Mouse (Mus musculus) retina, embryonic 14.5 days (tissue): Measurements from ENCODE around the gene Micall1.

Experiments
- DNase-seq: peaks from one replicate; pipeline ENCODE4 v3.0.0-alpha.2; 2015; ENCODE audit warnings: low spot score

Micall1 gene

GRCm38 (mm10) chr15:79108421-79109320 lies at the start of gene Micall1:
TSS of gene Micall1 (plus strand) at chr15:79108898.
- DNase-seq = peak; percentile 71

DNA sequence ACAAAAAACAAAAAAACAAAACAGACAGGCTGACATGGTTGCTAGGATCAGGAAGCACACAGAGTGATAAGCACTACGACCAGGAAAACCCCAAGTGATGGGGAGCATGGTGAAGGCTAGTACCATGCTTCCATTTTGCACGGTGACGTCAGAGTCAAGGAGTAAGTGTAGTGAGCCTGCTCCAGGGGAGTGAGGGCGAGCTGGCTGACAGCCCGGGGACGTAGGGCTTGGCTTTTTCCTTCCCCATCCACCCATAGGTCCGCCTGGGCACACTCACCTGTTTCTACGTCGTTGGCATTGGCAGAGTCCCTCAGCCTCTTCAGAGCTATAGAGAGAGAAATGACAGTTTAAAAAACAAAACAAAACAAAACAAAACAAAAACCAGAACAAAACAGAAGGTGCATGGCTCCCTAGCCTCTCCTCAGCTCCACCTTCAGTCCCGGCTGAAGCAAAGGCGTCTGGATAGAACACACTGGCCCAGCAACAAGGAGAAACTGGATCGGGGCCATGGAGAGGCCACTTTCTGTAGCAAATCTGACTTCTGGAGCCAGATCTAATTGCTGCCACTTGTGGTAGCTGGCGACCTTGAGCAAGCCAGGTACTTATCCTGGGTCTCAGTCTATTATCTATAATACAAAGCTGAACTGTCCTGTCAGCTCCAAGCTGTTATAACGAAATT lies 47.7 kb upstream of the Micall1 start:
- no peak for DNase-seq

- DNase-seq = peak; percentile 100
These were observed 46.1 kb upstream of the Micall1 start, which contains the start of gene Ankrd54 for GRCm38 (mm10) chr15:79062376-79063159. TSS of gene Ankrd54 (minus strand) at chr15:79062893.

DNA sequence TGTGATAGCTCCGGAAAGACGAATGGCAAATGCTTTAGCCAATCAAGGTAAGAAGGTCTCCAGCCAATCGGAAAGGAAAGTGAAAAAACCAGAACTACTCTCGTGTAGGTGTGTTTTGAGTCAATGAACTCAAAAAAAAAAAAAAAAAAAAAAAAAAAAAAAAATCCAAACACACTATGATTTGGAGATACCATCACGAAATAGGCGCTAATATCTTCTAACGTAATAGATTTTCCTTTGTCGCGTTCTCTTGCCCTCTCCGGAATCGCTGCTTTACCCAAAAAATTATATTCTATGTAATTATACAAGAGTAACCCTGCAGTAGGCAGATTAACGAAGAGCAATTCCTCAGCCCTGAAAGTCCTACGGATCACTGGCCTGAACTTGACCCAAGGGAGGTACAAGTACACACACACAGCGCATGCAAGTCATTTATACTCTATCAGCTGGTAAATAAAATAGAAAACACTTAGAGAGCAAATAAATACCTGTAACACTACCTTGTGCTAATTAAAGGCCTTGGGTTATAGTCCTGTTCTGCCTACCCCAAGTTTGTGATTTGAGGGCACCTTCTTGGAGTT lies 45.4 kb upstream of the Micall1 start:
- no peak for DNase-seq

DNA sequence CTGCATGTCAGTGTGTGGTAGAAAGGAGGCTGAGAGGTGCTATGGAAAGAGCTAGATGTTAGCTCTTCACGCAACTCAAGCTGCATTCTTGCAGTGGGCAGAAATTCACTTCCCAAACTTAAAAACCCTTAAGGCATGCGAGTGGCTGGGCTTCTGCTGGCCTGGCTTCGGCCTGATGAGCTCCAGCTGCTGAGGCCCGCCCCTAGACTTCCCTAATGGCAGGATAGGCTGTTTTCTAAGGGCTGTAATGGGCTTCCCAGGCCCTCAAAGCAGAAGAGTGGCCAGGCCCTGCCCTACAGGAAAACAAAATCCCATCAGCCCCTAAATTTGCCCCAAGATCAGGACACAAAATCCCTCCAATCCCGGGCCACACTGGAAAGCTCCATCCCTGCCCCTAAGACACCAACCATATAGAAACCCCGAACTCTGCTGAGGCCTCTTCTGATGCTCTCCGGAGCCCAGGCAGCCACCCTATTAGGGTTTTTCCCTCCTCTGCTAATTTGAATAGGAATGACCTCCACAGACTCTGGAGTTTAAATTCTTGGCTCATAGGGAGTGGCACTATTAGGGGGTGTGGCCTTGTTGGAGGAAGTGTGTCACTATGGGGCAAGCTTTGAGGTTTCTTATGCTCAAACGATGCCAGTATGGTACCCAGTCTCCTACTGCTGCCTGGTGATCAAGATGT lies 43.5 kb upstream of the Micall1 start:
- no peak for DNase-seq

- DNase-seq = no peak
These were observed 42.4 kb upstream of the Micall1 start for GRCm38 (mm10) chr15:79066276-79066675.

DNA sequence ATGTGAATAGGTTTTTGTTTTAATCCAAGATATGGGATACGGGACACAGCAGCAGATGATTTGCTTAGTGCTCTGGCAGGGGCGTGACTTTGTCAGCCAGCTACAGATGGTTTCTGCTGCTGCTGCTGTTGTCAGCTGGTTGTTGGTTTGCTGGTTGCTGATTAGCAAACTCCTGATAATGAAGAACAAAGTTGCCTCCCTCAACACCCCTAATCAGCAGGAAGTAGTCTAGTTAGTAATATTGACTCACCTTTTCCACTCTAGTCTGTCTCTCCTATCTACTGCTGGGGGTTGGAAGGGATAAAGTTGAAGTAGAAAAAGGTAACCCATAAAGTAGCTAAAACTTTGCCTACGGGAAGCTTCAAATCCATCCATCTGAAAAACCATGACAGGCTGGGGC lies 41.1 kb upstream of the Micall1 start:
- DNase-seq = no peak

DNA sequence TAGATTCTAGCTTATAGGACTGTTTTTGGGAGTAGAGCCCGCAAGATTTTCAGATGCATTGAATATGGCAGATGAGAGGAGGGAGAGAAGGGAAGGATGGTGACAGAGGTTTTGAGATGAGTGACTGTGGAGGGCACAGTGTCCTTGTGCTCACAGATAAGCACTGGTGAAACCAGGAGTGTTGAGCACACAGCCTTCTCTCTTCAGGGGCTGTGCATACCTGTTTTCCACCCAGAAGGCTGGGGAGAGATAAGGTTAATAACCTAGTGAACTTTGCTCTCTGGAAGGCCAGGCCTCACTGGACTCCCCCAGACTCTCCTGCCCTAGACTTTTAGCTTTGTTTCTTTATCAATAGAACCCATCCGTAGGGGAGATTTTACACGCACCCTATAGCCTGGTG lies 40.3 kb upstream of the Micall1 start:
- DNase-seq = no peak

- peak; percentile 66 for DNase-seq
These were observed 37.3 kb upstream of the Micall1 start for GRCm38 (mm10) chr15:79071117-79072039.

- DNase-seq = no peak
These were observed 34.9 kb upstream of the Micall1 start for GRCm38 (mm10) chr15:79073752-79074151.

DNA sequence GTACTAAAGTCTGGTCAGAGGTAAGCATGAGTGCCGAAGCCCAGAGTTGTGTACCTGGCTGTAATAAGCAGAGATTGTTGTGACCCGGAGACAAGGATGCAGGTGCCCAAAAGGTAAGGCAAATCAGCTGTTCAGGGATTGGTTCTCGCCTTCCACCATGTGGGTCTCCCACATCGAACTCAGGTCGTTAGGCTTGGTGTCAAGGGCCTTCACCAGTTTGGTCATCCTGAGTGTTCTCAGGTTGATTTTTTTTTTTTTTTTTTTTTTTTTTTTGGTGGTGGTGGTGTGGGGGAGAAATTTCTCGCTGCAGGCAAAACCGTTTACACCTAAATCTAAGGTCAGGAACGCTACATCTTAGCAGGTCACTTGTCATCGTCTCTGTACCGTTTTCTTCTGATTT lies 34.3 kb upstream of the Micall1 start:
- no peak for DNase-seq

- DNase-seq = peak; percentile 88
These were observed 33.7 kb upstream of the Micall1 start, which contains the start of gene Eif3l for GRCm38 (mm10) chr15:79074913-79075532. TSS of gene Eif3l (plus strand) at chr15:79075179.

DNA sequence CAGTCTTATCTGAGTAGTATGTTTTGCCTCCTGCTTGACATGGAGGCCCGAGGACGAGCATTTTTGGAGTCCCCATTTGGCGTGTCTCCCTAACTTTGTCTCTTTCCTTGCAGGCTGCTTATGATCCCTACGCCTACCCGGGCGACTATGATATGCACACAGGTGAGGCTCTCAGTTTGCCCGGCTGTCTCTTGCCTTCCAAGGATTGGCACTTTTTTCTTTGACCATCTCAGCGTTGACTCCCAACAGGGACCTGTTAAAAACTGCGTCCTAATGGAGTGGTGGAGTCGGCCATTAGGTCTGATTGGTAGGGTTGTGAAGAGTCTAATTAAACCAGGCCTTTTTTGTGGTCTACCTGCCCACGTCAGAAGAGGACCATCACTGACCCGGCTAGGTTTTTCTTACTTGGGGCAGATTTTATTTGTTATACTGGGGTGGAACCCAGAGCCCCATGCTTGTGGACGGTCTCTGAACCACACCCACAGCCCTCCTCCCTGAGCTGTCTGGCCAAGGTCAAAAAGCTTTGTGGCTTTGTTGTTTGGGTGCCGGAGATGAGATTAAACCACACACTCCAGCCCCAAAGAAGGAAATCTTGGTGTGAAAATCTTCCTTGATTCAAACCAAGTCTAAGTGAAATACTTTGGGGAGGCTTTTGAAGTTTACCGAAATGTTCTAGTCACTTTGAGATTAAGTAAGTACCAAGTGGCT lies 32.9 kb upstream of the Micall1 start:
- no peak for DNase-seq

- DNase-seq = no peak
These were observed 29.1 kb upstream of the Micall1 start for GRCm38 (mm10) chr15:79079567-79079966.

- no peak for DNase-seq
These were observed 16.4 kb upstream of the Micall1 start for GRCm38 (mm10) chr15:79092284-79092683.

DNA sequence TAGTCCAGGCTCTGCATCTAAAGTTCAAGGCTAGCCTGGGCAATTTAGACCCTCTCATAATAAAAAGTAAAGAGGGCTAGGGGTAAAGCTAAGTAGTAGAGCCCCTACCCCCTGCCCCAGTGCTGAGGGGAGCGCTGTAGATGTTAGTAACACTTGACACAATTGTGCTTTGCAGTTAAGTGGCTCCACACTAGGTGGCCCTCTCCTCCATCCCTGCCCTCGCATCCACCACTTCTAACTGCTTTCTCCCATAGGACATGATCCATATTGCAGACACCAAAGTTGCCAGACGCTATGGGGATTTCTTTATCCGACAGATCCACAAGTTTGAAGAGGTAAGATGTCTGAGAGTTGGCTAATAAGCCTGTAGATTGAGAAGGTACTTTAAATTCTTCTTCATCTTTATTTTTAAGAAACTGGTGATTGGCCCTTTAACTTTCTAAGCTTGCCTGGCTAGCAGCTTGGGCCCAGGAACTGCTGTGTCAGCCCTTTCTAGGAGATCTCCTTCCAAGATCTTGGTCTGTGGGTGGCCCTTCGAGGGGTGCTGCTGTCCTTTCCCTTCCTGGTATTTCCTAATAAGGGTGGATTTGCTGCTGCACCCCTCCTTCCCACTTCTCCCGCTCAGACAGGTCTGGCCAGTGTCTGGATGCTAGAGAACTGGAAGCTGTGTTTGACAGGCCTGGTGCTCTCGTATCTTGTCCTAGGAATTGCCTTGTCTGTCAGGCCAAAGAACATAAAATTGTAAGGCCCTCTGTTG lies 15.4 kb upstream of the Micall1 start:
- DNase-seq = peak; percentile 28

DNA sequence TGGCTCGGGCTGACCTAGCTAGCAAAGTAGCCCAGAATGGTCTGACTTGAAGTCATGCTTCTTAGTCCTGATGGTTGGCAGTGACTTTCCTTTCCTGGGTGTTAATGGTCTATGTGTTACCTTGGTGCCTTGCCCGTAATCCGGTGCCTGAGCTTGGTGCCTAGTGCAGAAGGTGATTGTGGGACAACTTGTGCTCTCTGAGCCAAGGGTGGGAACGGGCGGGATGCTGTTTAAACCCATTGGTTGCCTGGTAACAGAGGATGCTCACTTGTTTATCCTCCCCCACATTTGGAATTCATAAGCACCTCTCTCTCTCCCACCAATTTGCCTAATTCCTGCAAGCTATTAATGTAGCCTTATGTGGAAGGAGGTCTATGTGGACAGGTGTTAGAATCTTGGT lies 13.2 kb upstream of the Micall1 start:
- no peak for DNase-seq

DNA sequence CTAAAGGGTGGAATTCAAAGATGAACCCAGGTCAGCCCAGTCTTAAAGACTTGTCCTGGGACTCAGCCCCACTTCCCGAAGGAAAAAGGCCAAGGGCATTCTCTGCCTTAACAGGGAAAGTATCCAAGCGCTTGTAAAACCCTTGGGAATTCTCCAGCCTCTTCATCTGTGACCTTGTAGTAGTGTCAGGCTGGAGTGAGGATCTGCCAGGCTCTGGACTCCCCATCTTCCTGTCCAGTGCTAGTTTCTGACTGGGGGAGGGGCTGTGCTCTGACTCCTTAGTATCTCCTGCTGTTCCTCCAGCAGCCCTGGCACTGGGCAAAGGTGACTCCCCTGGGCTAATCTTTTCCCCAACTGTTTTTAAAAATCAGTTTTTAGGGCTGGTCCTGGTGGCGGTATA lies 12.1 kb upstream of the Micall1 start:
- no peak for DNase-seq
